Comparison of ENCODE assay signal across 26 mouse cellular contexts in the genomic region with DNA sequence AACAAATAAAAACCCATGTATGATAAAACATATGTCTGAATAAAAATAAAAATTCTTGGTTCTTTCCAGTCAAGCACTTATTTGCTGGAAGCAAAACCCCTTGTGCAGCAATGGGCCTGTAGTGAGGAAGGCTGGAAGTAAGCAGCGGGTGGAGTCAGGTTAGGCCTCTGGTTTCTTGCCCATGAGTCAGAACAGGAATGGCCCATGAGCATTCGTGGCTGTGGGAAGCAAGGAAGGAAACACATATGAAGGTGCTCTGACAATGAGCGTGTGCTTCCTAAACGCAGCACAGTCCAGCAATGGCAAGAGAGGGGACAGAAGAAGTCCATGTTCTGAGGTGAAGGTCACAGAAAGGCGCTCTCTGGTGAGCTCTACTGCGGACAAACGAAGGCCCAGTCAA. TPM values are rescaled to one million over a fixed set of nuclear protein-coding genes. Genes with fewer than 3 reads are reported as not detected.
DNase-seq lines count a peak whose midpoint lies in the region; ATAC-seq and TF ChIP-seq lines count a peak whose summit lies in the region.
"Had no signal": no experiment of that assay in that cellular context is flagged by ENCODE, and none has a peak within 500 bp of the region (broad histone marks: within the 10 kb centered on the region; RNA-seq: fewer than 3 reads in every experiment).

No protein-coding gene starts in this region.

- DNase-seq in heart, embryonic 10.5 days (ENCODE audit: low spot score), result peak; percentile 43
- no peak for DNase-seq in heart, adult 8-10 months (ENCODE audit: low spot score)
- DNase-seq in 416B (ENCODE audit: low read depth), result peak; percentile 20
- DNase-seq in NIH3T3 (ENCODE audit: low read depth), result peak; percentile 25
- DNase-seq in stomach, postnatal 0 days (ENCODE audit: low spot score), result peak; percentile 12
- no peak for DNase-seq in ovary, adult 18-20 months (ENCODE audit: low spot score)
- no peak for DNase-seq in cerebellum, postnatal 4 days (ENCODE audit: low spot score in 2 of 2)
- DNase-seq: adrenal gland, postnatal 10 days; adrenal gland, postnatal 36 days; cerebellum, adult 11-12 months; cerebellum, adult 9-10 months; cerebellum, postnatal 25 days; embryo, embryonic 11 days; gastrocnemius, postnatal 36 days; heart, postnatal 14 days had no signal

- ATAC-seq in stomach, postnatal 0 days (ENCODE audit: low FRiP score, low TSS enrichment), result peak; percentile 27; the same call in 1 of the 2 replicates
- ATAC-seq: CD4-positive, CD25-positive, alpha-beta regulatory T cell, adult 4 months; forebrain, embryonic 15.5 days; intestine, postnatal 0 days; Patski had no signal

- no peak overlapping the region for H3K27ac ChIP-seq in heart, embryonic 10.5 days
- H3K27ac ChIP-seq in stomach, postnatal 0 days (replicated peaks), result no peak overlapping the region
- H3K27ac ChIP-seq: embryonic facial prominence, embryonic 10.5 days; embryonic facial prominence, embryonic 13.5 days; forebrain, embryonic 12.5 days; forebrain, embryonic 15.5 days; heart, embryonic 13.5 days; hindbrain, embryonic 12.5 days; hindbrain, embryonic 15.5 days had no signal

- 92% methylated on average over 7 of the region's 7 CpGs for WGBS in heart, embryonic 10.5 days
- WGBS in stomach, postnatal 0 days, result 87% methylated on average over 7 of the region's 7 CpGs

- no peak for TF ChIP-seq EP300 in stomach, postnatal 0 days (optimal IDR thresholded peaks at IDR 0.05)

- no peaks in the 10 kb centered on the region for H3K9me3 ChIP-seq in heart, embryonic 10.5 days
- no peaks in the 10 kb centered on the region for H3K9me3 ChIP-seq in stomach, postnatal 0 days (ENCODE audit: control insufficient read depth, low read length)
- H3K9me3 ChIP-seq: embryonic facial prominence, embryonic 10.5 days; embryonic facial prominence, embryonic 13.5 days; forebrain, embryonic 12.5 days; forebrain, embryonic 15.5 days; heart, embryonic 13.5 days; hindbrain, embryonic 12.5 days; hindbrain, embryonic 15.5 days had no signal

- H3K4me2 ChIP-seq in stomach, postnatal 0 days (replicated peaks; ENCODE audit: low read depth), result no peak overlapping the region
- H3K4me2 ChIP-seq: embryonic facial prominence, embryonic 13.5 days; forebrain, embryonic 12.5 days; forebrain, embryonic 15.5 days; heart, embryonic 13.5 days; hindbrain, embryonic 12.5 days; hindbrain, embryonic 15.5 days had no signal

- H3K36me3 ChIP-seq in heart, embryonic 10.5 days, result peaks cover 93% of the 10 kb centered on the region
- H3K36me3 ChIP-seq in stomach, postnatal 0 days (ENCODE audit: control insufficient read depth, insufficient read depth, low read length), result peaks cover 12% of the 10 kb centered on the region

- no peak for TF ChIP-seq CTCF in stomach, postnatal 0 days (IDR thresholded peaks at IDR 0.05; ENCODE audit: low read depth)

- no peaks in the 10 kb centered on the region for H3K27me3 ChIP-seq in heart, embryonic 10.5 days (ENCODE audit: insufficient read depth, poor library complexity, severe bottlenecking)
- H3K27me3 ChIP-seq in stomach, postnatal 0 days (ENCODE audit: control insufficient read depth, insufficient read depth, low read length), result no peaks in the 10 kb centered on the region
- H3K27me3 ChIP-seq: embryonic facial prominence, embryonic 13.5 days; forebrain, embryonic 12.5 days; forebrain, embryonic 15.5 days; heart, embryonic 13.5 days; hindbrain, embryonic 12.5 days; hindbrain, embryonic 15.5 days; Patski had no signal

- H3K4me3 ChIP-seq in heart, embryonic 10.5 days, result no peak overlapping the region
- H3K4me3 ChIP-seq in stomach, postnatal 0 days (ENCODE audit: low read depth, low read length), result no peak overlapping the region
- H3K4me3 ChIP-seq: embryonic facial prominence, embryonic 10.5 days; embryonic facial prominence, embryonic 13.5 days; erythroblast, embryonic 14.5 days; forebrain, embryonic 12.5 days; forebrain, embryonic 15.5 days; heart, embryonic 13.5 days; hindbrain, embryonic 12.5 days; hindbrain, embryonic 15.5 days had no signal

- H3K9ac ChIP-seq in stomach, postnatal 0 days (ENCODE audit: low read length), result no peak overlapping the region
- H3K9ac ChIP-seq: embryonic facial prominence, embryonic 13.5 days; forebrain, embryonic 12.5 days; forebrain, embryonic 15.5 days; heart, embryonic 13.5 days; hindbrain, embryonic 12.5 days; hindbrain, embryonic 15.5 days had no signal

- H3K4me1 ChIP-seq in heart, embryonic 10.5 days, result no peaks in the 10 kb centered on the region
- no peaks in the 10 kb centered on the region for H3K4me1 ChIP-seq in stomach, postnatal 0 days (replicated peaks; ENCODE audit: control insufficient read depth, insufficient read depth)
- H3K4me1 ChIP-seq: embryonic facial prominence, embryonic 10.5 days; embryonic facial prominence, embryonic 13.5 days; forebrain, embryonic 12.5 days; forebrain, embryonic 15.5 days; heart, embryonic 13.5 days; hindbrain, embryonic 12.5 days; hindbrain, embryonic 15.5 days had no signal

RNA-seq across cellular contexts. Expression of a gene that starts 16.9 kb away (rescaled TPM):
- polyA plus RNA-seq in heart, embryonic 10.5 days (2016; fragmentation: Nextera tagmentation; extraction: Ambion mirVana), result 14.6 and 19.0 TPM in 2 replicates
- 10 to 100 TPM; 19.8 to 23.8 (median 21.8) TPM for total RNA-seq in heart, adult 8-10 months (2022)
- 12.6 and 13.6 TPM in 2 replicates for polyA plus RNA-seq in stomach, postnatal 0 days (2015; fragmentation: Nextera tagmentation; extraction: Ambion mirVana)

RNA-seq across cellular contexts. Expression of a gene that starts 41.9 kb away (rescaled TPM):
- polyA plus RNA-seq in heart, embryonic 10.5 days (2016; fragmentation: Nextera tagmentation; extraction: Ambion mirVana), result 156 and 164 TPM in 2 replicates
- 10 to 100 TPM; 56.1 to 62.6 (median 60.4) TPM for total RNA-seq in heart, adult 8-10 months (2022)
- 214 and 223 TPM in 2 replicates for polyA plus RNA-seq in stomach, postnatal 0 days (2015; fragmentation: Nextera tagmentation; extraction: Ambion mirVana)

Comparison
In these comparisons a context has a peak if more than half of its experiments do, and no peak if none do; other contexts are left out.
1. DNase-seq: peak in heart, embryonic 10.5 days (single experiment), 416B (single experiment), NIH3T3 (single experiment) and stomach, postnatal 0 days (single experiment); none in heart, adult 8-10 months (single experiment), ovary, adult 18-20 months (single experiment) and cerebellum, postnatal 4 days (0 of 2).